Mouse (Mus musculus) stomach, embryonic 16.5 days (tissue): ENCODE measurements around the gene Stk39. TPM values are rescaled to one million over a fixed set of nuclear protein-coding genes. Genes with fewer than 3 reads are reported as not detected.

Experiments
- ATAC-seq: fragments of 200-750 bp; cut with Nextera tagmentation; 2 replicates; pipeline ENCODE4 v1.8.0; 2017; ENCODE audit warnings: moderate number of reproducible peaks, moderate TSS enrichment; ENCODE audit not compliant: insufficient read depth, low FRiP score
- H3K27ac ChIP-seq: fragments of 300-500 bp; sonication (generic); 2 replicates; pipeline ENCODE4 v1.5.1; 2014; ENCODE audit warnings: low read length
- H3K27me3 ChIP-seq: fragments of 300-500 bp; sonication (generic); 2 replicates; pipeline ENCODE4 v1.6.1; 2014; ENCODE audit warnings: low read length, control low read depth, mixed read lengths; ENCODE audit not compliant: control insufficient read depth, insufficient read depth
- H3K36me3 ChIP-seq: fragments of 300-500 bp; sonication (generic); 2 replicates; pipeline ENCODE4 v1.6.1; 2014; ENCODE audit warnings: low read length; ENCODE audit not compliant: control insufficient read depth, insufficient read depth
- H3K4me1 ChIP-seq: fragments of 300-500 bp; sonication (generic); 2 replicates; pipeline ENCODE4 v1.6.1; 2014; ENCODE audit warnings: low read length, control low read depth, mixed read lengths; ENCODE audit not compliant: control insufficient read depth, insufficient read depth
- H3K4me2 ChIP-seq: fragments of 300-500 bp; sonication (generic); 2 replicates; pipeline ENCODE4 v1.6.1; 2014; ENCODE audit warnings: low read depth, low read length, mixed read lengths
- H3K4me3 ChIP-seq: fragments of 300-500 bp; sonication (generic); replicated peaks from 2 replicates; pipeline ENCODE4 v1.5.1; 2014; ENCODE audit warnings: mild to moderate bottlenecking, low read length
- H3K9ac ChIP-seq: fragments of 300-500 bp; sonication (generic); 2 replicates; pipeline ENCODE4 v1.6.1; 2014; ENCODE audit warnings: low read length
- H3K9me3 ChIP-seq: fragments of 300-500 bp; sonication (generic); replicated peaks from 2 replicates; pipeline ENCODE4 v1.6.1; 2016; ENCODE audit warnings: low read length, control low read depth; ENCODE audit not compliant: control insufficient read depth
- WGBS: fragments of 180-500 bp; shearing (Covaris S2); extraction: QIAGEN DNeasy Blood & Tissue Kit; methylation state at CpG from one replicate; pipeline ENCODE4 v1.1.7; 2014; 5-methylcytosine and 5-hydroxymethylcytosine counted together
- polyA plus RNA-seq: library from polyadenylated mRNA; unstranded; fragments of >200 nt; fragmentation: Nextera tagmentation; extraction: Ambion mirVana; gene quantifications from 2 replicates; pipeline ENCODE4 v1.2.1, GENCODE M21; 2015

Gene Stk39
- polyA plus RNA-seq, 1 experiment from 2014 or later, result 9.4 TPM

GRCm38 (mm10) chr2:68306519-68306918 lies 165.5 kb downstream of the Stk39 start:
- Histone ChIP-seq H3K4me2 (no peak overlapping the region), H3K9me3 (no peaks in the 10 kb centered on the region), H3K4me1 (peaks cover 6% of the 10 kb centered on the region; the same call in 1 of the 2 replicates), H3K27me3 (no peaks in the 10 kb centered on the region), H3K27ac (no peak overlapping the region), H3K36me3 (peaks cover 15% of the 10 kb centered on the region), H3K4me3 (no peak overlapping the region), H3K9ac (no peak overlapping the region)
- no peak for ATAC-seq
- WGBS, result 75% methylated on average over 4 of the region's 4 CpGs

DNA sequence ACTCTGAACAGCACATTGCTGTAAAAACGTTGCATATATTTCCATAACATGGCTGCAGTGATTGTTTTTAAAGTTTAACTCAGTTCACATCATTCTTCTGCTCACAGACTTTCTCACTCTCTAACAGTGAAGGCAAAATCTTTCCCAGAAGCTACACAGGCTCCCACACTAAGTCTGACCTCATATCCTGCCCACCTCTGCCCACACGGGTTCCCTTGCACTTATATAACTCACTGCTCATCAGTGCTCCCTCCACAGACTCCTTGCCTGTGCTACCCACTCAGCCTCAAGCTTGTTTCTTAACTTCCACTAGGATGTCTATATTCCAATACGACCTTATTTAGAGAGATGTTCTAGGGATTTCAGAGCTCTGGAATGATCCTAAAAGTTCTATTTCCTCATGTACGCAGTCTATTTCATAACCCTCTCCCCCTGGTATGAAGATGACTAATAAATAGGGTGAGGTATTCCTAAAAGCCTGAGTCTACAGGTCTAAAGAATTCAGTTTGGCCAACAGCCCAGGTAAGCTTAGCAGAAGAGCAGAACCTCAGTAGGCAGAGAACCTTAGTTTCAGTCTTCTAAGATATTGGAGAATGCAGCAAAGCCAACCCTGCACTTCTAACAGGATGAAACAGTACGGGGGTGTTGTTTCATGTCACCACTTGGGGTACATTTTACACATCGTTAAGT lies 167.2 kb downstream of the Stk39 start:
- WGBS, result 81% methylated on average over 6 of the region's 6 CpGs
- Histone ChIP-seq H3K27ac (no peak overlapping the region), H3K9ac (no peak overlapping the region), H3K4me1 (peaks cover 6% of the 10 kb centered on the region; the same call in 1 of the 2 replicates), H3K36me3 (peaks cover 10% of the 10 kb centered on the region), H3K4me3 (no peak overlapping the region), H3K4me2 (no peak overlapping the region), H3K9me3 (no peaks in the 10 kb centered on the region), H3K27me3 (no peaks in the 10 kb centered on the region)
- no peak for ATAC-seq

DNA sequence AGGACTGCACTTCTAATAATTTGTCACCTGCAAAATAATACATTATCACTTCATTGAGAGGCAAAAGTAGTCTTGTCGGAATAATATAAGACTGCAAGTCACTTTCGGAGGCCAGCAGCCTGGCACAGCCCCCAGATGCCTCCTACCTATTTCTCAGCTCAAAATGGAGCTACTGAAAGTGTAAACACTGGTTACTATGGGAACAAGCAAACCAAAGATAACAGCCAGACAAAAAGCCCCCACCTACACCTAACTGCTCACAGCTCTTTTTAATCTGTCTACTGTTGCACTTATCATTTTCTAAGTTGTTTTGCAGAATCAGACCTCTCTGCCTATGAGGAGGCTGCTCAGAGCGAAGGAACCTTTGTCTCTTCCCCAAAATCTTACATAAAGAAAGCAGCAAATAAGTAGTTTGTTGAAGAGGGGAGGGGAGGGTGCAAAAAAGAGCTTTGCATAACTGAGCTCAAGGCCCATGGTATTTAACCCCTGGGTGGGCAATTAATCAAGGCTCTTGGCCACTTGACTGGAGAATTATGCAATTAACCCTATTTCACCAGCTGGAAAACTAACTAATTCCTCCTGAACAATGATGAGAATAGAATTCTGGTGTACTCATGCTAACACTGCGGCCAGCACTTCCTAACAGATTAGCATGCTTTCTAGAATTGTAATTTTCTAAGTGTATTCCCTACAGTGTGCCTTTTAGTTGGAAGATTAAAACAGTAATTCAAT lies 170.1 kb downstream of the Stk39 start:
- H3K9me3 ChIP-seq, result no peaks in the 10 kb centered on the region
- H3K4me2 ChIP-seq, result no peak overlapping the region
- H3K4me3 ChIP-seq, result no peak overlapping the region
- ATAC-seq, result peak; percentile 40; the same call in 1 of the 2 replicates
- H3K27ac ChIP-seq, result no peak overlapping the region
- peaks cover 14% of the 10 kb centered on the region for H3K36me3 ChIP-seq
- no peaks in the 10 kb centered on the region for H3K27me3 ChIP-seq
- 43% methylated on average over 4 of the region's 4 CpGs for WGBS
- H3K9ac ChIP-seq, result no peak overlapping the region
- peaks cover 6% of the 10 kb centered on the region; the same call in 1 of the 2 replicates for H3K4me1 ChIP-seq

DNA sequence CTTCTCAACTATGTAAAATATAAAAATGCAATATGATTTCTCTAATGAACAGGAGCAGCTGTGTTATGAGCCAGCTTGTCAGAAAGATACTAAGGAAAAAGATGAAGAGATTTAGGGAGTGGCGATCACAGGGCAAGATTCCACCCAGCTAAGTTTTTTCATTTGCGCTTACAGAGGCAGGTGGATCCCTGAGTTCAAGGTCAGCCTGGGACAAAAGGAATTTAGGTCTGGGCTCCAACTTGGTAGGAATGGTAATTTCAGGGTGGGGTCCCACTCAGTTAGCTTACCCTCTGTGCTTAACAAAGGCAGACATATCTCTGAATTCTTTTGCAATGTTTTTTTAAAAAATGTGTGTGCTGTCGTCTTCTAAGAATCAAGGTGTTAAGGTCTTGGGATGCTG lies 173.7 kb downstream of the Stk39 start:
- Histone ChIP-seq H3K27ac (no peak overlapping the region), H3K36me3 (0 out of 2 replicates have a peak, but pooled peaks cover 3% of the 10 kb centered on the region), H3K4me3 (no peak overlapping the region), H3K9me3 (no peaks in the 10 kb centered on the region), H3K4me1 (peaks cover 6% of the 10 kb centered on the region; the same call in 1 of the 2 replicates), H3K9ac (no peak overlapping the region), H3K27me3 (no peaks in the 10 kb centered on the region), H3K4me2 (no peak overlapping the region)
- WGBS, result 85% methylated on average over 3 of the region's 3 CpGs
- no peak for ATAC-seq

DNA sequence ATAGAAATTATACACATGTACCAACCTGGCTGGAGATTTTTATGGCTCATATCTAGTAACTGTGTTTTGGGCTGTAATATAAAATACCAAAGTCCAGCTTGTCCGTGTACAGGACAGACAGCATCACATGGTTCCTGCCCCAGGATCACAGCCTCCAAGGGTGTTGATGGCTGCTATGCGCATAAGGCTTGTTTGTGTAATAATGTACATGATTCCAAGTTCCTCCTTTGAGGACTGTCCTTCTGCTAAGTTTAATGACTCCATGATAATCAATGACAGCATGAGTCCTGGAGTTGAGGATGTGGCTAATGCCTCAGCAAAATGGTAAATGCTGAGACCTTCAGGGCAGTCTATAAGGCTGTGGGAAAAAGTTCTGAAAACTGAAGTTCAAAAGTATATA lies 174.1 kb downstream of the Stk39 start:
- H3K27ac ChIP-seq, result no peak overlapping the region
- H3K27me3 ChIP-seq, result no peaks in the 10 kb centered on the region
- H3K36me3 ChIP-seq, result 0 out of 2 replicates have a peak, but pooled peaks cover 3% of the 10 kb centered on the region
- no peak overlapping the region for H3K4me3 ChIP-seq
- 95% methylated on average over 2 of the region's 2 CpGs for WGBS
- ATAC-seq, result no peak
- H3K4me1 ChIP-seq, result peaks cover 6% of the 10 kb centered on the region; the same call in 1 of the 2 replicates
- no peak overlapping the region for H3K4me2 ChIP-seq
- H3K9ac ChIP-seq, result no peak overlapping the region
- no peaks in the 10 kb centered on the region for H3K9me3 ChIP-seq

- no peak overlapping the region for H3K4me2 ChIP-seq
- 0 out of 2 replicates have a peak, but pooled peaks cover 3% of the 10 kb centered on the region for H3K36me3 ChIP-seq
- H3K4me3 ChIP-seq, result no peak overlapping the region
- H3K27ac ChIP-seq, result no peak overlapping the region
- no peak overlapping the region for H3K9ac ChIP-seq
- 84% methylated on average over 2 of the region's 2 CpGs for WGBS
- peaks cover 3% of the 10 kb centered on the region for H3K4me1 ChIP-seq
- no peaks in the 10 kb centered on the region for H3K9me3 ChIP-seq
- H3K27me3 ChIP-seq, result no peaks in the 10 kb centered on the region
- ATAC-seq, result no peak
Measured at GRCm38 (mm10) chr2:68296743-68297142, 175.3 kb downstream of the Stk39 start.

- no peak overlapping the region for H3K4me3 ChIP-seq
- 47% methylated on average over 16 of the region's 16 CpGs for WGBS
- peak overlapping the region; percentile 57; the same call in 1 of the 2 replicates for H3K27ac ChIP-seq
- no peaks in the 10 kb centered on the region for H3K9me3 ChIP-seq
- H3K4me2 ChIP-seq, result peak overlapping the region; percentile 33; the same call in 1 of the 2 replicates
- no peaks in the 10 kb centered on the region for H3K27me3 ChIP-seq
- ATAC-seq, result peak; percentile 69
- H3K9ac ChIP-seq, result no peak overlapping the region
- peaks cover 5% of the 10 kb centered on the region for H3K4me1 ChIP-seq
- H3K36me3 ChIP-seq, result no peaks in the 10 kb centered on the region
Measured at GRCm38 (mm10) chr2:68292539-68293320, 179.3 kb downstream of the Stk39 start.

DNA sequence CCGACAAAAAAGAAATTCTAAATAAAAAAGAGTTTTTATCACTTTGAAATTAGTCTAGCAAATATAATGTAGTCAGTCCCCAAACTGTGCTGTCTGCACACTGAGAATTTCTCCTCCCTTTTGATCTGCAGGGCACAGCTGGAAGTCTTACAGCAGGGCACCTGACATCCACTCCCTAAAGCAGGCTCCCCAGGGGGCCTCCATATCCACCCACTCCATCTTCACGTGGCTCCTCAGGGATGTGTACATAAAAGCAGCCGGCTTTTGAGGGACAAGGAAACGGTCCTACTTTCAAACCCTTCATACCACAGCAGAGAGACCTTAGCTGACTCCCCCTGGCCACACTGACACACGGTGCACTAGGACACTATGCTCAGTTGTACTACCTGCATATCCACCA lies 180.2 kb downstream of the Stk39 start:
- no peak for ATAC-seq
- H3K27ac ChIP-seq, result no peak overlapping the region
- WGBS, result 39% methylated on average over 5 of the region's 5 CpGs

More for the DNA sequence above, 180.2 kb downstream of the Stk39 start:
- H3K4me3 ChIP-seq, result no peak overlapping the region
- H3K4me1 ChIP-seq, result peaks cover 5% of the 10 kb centered on the region
- no peaks in the 10 kb centered on the region for H3K36me3 ChIP-seq
- no peak overlapping the region for H3K4me2 ChIP-seq
- H3K9me3 ChIP-seq, result no peaks in the 10 kb centered on the region
- H3K27me3 ChIP-seq, result no peaks in the 10 kb centered on the region
- no peak overlapping the region for H3K9ac ChIP-seq
